Mouse (Mus musculus) cortical plate, adult 2 months (tissue): ENCODE data around the gene Hspb1.

Experiments
- CTCF ChIP-seq: fragments of 200-500 bp; IDR thresholded peaks from 2 replicates; pipeline ENCODE4 v1.5.1; 2011; ENCODE audit warnings: mild to moderate bottlenecking, control low read depth, low read length; ENCODE audit not compliant: insufficient read depth; ENCODE audit errors: extremely low read depth
- POLR2A ChIP-seq: fragments of 200-500 bp; IDR thresholded peaks from 2 replicates; pipeline ENCODE4 v1.6.1; 2011; ENCODE audit warnings: mild to moderate bottlenecking, low read length, control low read depth; ENCODE audit not compliant: insufficient read depth; ENCODE audit errors: extremely low read depth

DNA sequence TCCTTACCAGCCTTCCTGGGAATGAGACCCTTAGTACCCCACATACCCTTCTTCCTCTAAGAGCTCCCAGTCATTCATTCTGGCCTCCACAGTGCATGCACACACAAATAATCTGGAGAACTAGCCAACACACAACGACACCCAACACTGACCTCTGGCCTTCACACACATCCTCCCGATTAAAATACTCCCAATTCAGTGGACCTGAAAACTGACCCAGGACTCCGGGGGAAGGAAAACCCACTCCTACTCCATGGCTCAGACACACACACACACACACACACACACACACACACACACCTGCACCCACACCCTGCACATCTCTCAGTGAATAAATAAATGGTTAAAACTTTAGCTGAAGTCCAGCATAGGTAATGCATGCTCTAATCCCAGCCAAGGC, 32.2 kb downstream of the Hspb1 start:
- TF ChIP-seq CTCF: no peak
- no peak for TF ChIP-seq POLR2A
